16 mouse cellular contexts compared by ENCODE assay signal in genomic region chr6:46886230-46886629, GRCm38 (mm10).
"Had no signal": no experiment of that assay in that cellular context is flagged by ENCODE, and none has a peak within 500 bp of the region (broad histone marks: within the 10 kb centered on the region; RNA-seq: fewer than 3 reads in every experiment).

No protein-coding gene starts in this region.

- H3K4me3 ChIP-seq: limb, embryonic 12.5 days; limb, embryonic 15.5 days; lung, embryonic 15.5 days; stomach, embryonic 15.5 days had no signal

- ATAC-seq: liver, postnatal 0 days had no signal

- H3K27me3 ChIP-seq: limb, embryonic 12.5 days; limb, embryonic 15.5 days; lung, embryonic 15.5 days; stomach, embryonic 15.5 days had no signal

- DNase-seq: kidney, adult 18-20 months; kidney, adult 9 months; kidney, postnatal 14 days; kidney, postnatal 4 days; layer of hippocampus, adult 9-11 months; liver, postnatal 0 days; lung, postnatal 10 days; lung, postnatal 4 days; midbrain, embryonic 14.5 days; spleen, adult 18-20 months; thymus, postnatal 25 days had no signal

- H3K27ac ChIP-seq: limb, embryonic 12.5 days; limb, embryonic 15.5 days; liver, embryonic 14.5 days; lung, embryonic 15.5 days; stomach, embryonic 15.5 days had no signal

- H3K4me1 ChIP-seq: limb, embryonic 12.5 days; limb, embryonic 15.5 days; lung, embryonic 15.5 days; stomach, embryonic 15.5 days had no signal
